Comparison of ENCODE assay signal across 19 mouse cellular contexts in genomic region chr9:70261646-70262045, GRCm38 (mm10). TPM values are rescaled to one million over a fixed set of nuclear protein-coding genes. Genes with fewer than 3 reads are reported as not detected.
DNase-seq lines count a peak whose midpoint lies in the region; ATAC-seq and TF ChIP-seq lines count a peak whose summit lies in the region.
"Had no signal": no experiment of that assay in that cellular context is flagged by ENCODE, and none has a peak within 500 bp of the region (broad histone marks: within the 10 kb centered on the region; RNA-seq: fewer than 3 reads in every experiment).

No protein-coding gene starts in this region.

- H3K4me1 ChIP-seq in megakaryocyte, embryonic 14.5 days: peaks cover 98% of the 10 kb centered on the region
- H3K4me1 ChIP-seq in bone marrow macrophage, adult 2 months (ENCODE audit: control insufficient read depth, insufficient read depth, low read length): peaks cover 83% of the 10 kb centered on the region
- H3K4me1 ChIP-seq in cerebellum, adult 2 months (ENCODE audit: control insufficient read depth, insufficient read depth, low read length): no peaks in the 10 kb centered on the region; the same call in none of the 2 replicates

- no peak for TF ChIP-seq POLR2A in bone marrow macrophage, adult 2 months (IDR thresholded peaks at IDR 0.05; ENCODE audit: borderline replicate concordance, low read depth, low read length)
- TF ChIP-seq POLR2A in cerebellum, adult 2 months (IDR thresholded peaks at IDR 0.05; ENCODE audit: borderline replicate concordance, insufficient read depth, low read length): no peak

- no peaks in the 10 kb centered on the region for H3K27me3 ChIP-seq in megakaryocyte, embryonic 14.5 days (replicated peaks)
- H3K27me3 ChIP-seq in splenic B cell, adult 2 months (ENCODE audit: control insufficient read depth, insufficient read depth, low read length, poor library complexity, severe bottlenecking): no peaks in the 10 kb centered on the region
- no peaks in the 10 kb centered on the region for H3K27me3 ChIP-seq in cerebellum, adult 2 months (ENCODE audit: control insufficient read depth, insufficient read depth, low read length)
- H3K27me3 ChIP-seq: kidney, embryonic 15.5 days; neural tube, embryonic 13.5 days had no signal

- 91% methylated on average over 5 of the region's 5 CpGs for WGBS in cerebellum, adult 2 months

- no peaks in the 10 kb centered on the region for H3K9me3 ChIP-seq in megakaryocyte, embryonic 14.5 days
- H3K9me3 ChIP-seq: kidney, embryonic 15.5 days; liver, embryonic 12.5 days; neural tube, embryonic 13.5 days had no signal

- peak; percentile 53; the same call in 1 of the 2 replicates for ATAC-seq in frontal cortex, adult (ENCODE audit: low TSS enrichment)
- ATAC-seq in megakaryocyte, adult 5-6 weeks (ENCODE audit: poor library complexity, severe bottlenecking): no peak
- ATAC-seq: activated CD4-positive, CD25-positive, alpha-beta regulatory T cell, adult 4 months; liver, embryonic 12.5 days; midbrain, embryonic 16.5 days had no signal

- TF ChIP-seq CTCF in bone marrow macrophage, adult 2 months (IDR thresholded peaks at IDR 0.05; ENCODE audit: low read depth, low read length): no peak
- no peak for TF ChIP-seq CTCF in cerebellum, adult 2 months (IDR thresholded peaks at IDR 0.05; ENCODE audit: borderline replicate concordance, insufficient read depth, low read depth, low read length)

- no peak for DNase-seq in frontal cortex, postnatal 14 days (ENCODE audit: low spot score in 2 of 2)
- DNase-seq in splenic B cell, adult 2 months (ENCODE audit: low read depth, low spot score): peak; percentile 73
- DNase-seq in adrenal gland, postnatal 10 days: no peak
- DNase-seq in cerebellum, adult 2 months: no peak
- DNase-seq: cerebellum, adult 8-10 months; embryo, embryonic 11 days; lung, postnatal 14 days; thymus, postnatal 4 days had no signal

- peak overlapping the region; percentile 85 for H3K27ac ChIP-seq in bone marrow macrophage, adult 2 months (ENCODE audit: insufficient read depth, low read depth, low read length)
- H3K27ac ChIP-seq in cerebellum, adult 2 months (ENCODE audit: insufficient read depth, low read length): no peak overlapping the region
- H3K27ac ChIP-seq: layer of hippocampus, adult 2 months; liver, embryonic 12.5 days; neural tube, embryonic 13.5 days had no signal

- no peaks in the 10 kb centered on the region for H3K36me3 ChIP-seq in megakaryocyte, embryonic 14.5 days (replicated peaks; ENCODE audit: low read length)
- H3K36me3 ChIP-seq in splenic B cell, adult 2 months (ENCODE audit: control insufficient read depth, insufficient read depth, low read length, poor library complexity, severe bottlenecking): no peaks in the 10 kb centered on the region
- H3K36me3 ChIP-seq: kidney, embryonic 15.5 days; liver, embryonic 12.5 days; neural tube, embryonic 13.5 days had no signal

- peak overlapping the region; percentile 76 for H3K4me3 ChIP-seq in megakaryocyte, embryonic 14.5 days (replicated peaks)
- no peak overlapping the region for H3K4me3 ChIP-seq in bone marrow macrophage, adult 2 months (ENCODE audit: insufficient read depth, low read length)
- no peak overlapping the region for H3K4me3 ChIP-seq in cerebellum, adult 2 months (replicated peaks; ENCODE audit: insufficient read depth, low read depth, low read length)
- H3K4me3 ChIP-seq: erythroblast, embryonic 14.5 days; kidney, embryonic 15.5 days; layer of hippocampus, adult 2 months; liver, embryonic 12.5 days; neural tube, embryonic 13.5 days had no signal

RNA-seq across cellular contexts. Expression of gene Myo1e, which starts 54.5 kb away (rescaled TPM):
- 7.1 and 16.7 TPM in 2 replicates for polyA plus RNA-seq in megakaryocyte, embryonic 14.5 days (2012; ENCODE audit: insufficient read depth, low replicate concordance)
- total RNA-seq in megakaryocyte, adult 5-6 weeks (2015): 0.59 TPM in 1 of 2 replicates, not detected in the other
- 0.51 and 1.1 TPM in 2 replicates for total RNA-seq in megakaryocyte, adult 5-6 weeks (2017)
- 78.8 and 86.6 TPM in 2 replicates for polyA plus RNA-seq in bone marrow macrophage, adult 2 months (2012; ENCODE audit: insufficient read depth, insufficient read length, missing spikeins)
- 10 to 100 TPM; 17.9 to 19.5 TPM for total RNA-seq in adrenal gland, postnatal 10 days (2021)
- polyA plus RNA-seq in cerebellum, adult 2 months (2012; rRNA removed): 7.6 and 8.1 TPM in 2 replicates
